Mouse (Mus musculus) thymus, postnatal 0 days (tissue): Measurements from ENCODE around the gene Ptprn2. TPM values are rescaled to one million over a fixed set of nuclear protein-coding genes. Genes with fewer than 3 reads are reported as not detected.
"Not testable (repeated sequence)": the region's sequence is repeated elsewhere in the genome, so short reads cannot be mapped to it uniquely, and the experiment has no call there.

Experiments
- DNase-seq: peaks from one replicate; pipeline ENCODE4 v3.0.0-alpha.2; 2015; ENCODE audit warnings: low spot score
- polyA plus RNA-seq: library from polyadenylated mRNA; unstranded; fragments of >200 nt; fragmentation: Nextera tagmentation; extraction: Ambion mirVana; gene quantifications from 2 replicates; pipeline ENCODE4 v1.2.1, GENCODE M21; 2015

Gene Ptprn2
- polyA plus RNA-seq, 1 experiment from 2014 or later, result 0.14 TPM

- DNase-seq, result not testable (repeated sequence)
Observed at GRCm38 (mm10) chr12:116513788-116514187, 28.3 kb downstream of the Ptprn2 start.

DNA sequence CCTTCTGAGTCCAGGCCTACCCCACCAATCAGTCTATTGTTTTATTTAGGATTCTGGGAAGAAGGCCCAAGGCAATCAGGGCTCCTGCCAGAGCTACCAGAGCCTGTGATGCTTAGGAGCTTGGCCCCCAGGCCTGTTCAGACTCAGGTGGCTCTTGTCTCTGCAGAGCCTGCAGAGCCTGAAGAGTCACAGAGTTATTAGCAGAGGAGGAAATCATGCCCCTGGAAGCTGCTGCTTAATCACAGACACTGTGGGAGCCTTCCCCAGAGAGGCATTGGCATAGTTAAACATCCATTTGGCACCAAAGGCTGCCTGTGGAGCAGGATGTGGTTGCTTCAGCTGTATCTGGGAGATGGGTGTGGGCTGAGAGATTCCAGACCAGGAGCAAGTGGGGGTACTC is 30.3 kb downstream of the Ptprn2 start:
- DNase-seq, result no peak

- DNase-seq, result no peak
Observed at GRCm38 (mm10) chr12:116528861-116529260, 43.3 kb downstream of the Ptprn2 start.

- no peak for DNase-seq
Observed at GRCm38 (mm10) chr12:116533281-116533680, 47.8 kb downstream of the Ptprn2 start.

GRCm38 (mm10) chr12:116539305-116539704 is 53.8 kb downstream of the Ptprn2 start:
- DNase-seq, result no peak

DNA sequence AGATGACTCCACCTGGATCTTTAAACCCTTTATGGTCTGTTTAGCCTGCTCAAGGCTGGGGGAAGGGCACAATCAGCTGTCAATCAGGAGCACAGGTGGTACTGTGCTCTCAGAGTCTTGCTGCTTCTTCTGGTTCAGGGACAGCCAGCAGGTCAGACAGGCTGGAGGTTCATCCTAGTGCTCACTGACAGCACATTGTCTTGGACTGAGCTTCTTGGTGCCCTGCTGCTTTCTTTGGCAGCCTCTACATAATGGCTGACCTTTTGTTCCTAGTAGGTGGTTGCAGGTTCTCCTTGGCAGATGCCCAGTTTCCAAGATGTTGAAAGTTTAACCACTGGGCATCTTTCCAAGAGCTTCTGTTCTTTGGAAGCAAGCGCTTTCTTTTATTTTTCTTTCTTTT is 55.1 kb downstream of the Ptprn2 start:
- no peak for DNase-seq

DNA sequence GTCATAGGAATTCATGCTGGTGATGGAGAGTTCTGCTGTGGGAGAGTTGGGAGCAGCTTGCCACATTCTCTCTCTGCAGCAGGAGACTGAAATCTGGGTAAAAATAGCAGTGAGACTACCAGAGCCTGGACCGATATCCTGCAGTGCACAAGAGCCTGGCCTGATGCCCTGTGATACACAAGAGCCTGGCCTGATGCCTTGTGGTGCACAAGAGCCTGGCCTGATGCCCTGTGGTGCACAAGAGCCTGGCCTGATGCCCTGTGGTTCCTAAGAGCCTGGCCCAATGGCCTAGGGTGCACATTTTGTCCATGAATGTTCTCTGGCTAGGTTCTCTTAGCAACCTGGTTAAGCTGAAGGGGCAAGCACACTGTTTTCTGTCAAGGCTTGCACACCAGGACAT is 64.5 kb downstream of the Ptprn2 start:
- no peak for DNase-seq

- DNase-seq, result no peak
Observed at GRCm38 (mm10) chr12:116551516-116551915, 66.0 kb downstream of the Ptprn2 start.

DNA sequence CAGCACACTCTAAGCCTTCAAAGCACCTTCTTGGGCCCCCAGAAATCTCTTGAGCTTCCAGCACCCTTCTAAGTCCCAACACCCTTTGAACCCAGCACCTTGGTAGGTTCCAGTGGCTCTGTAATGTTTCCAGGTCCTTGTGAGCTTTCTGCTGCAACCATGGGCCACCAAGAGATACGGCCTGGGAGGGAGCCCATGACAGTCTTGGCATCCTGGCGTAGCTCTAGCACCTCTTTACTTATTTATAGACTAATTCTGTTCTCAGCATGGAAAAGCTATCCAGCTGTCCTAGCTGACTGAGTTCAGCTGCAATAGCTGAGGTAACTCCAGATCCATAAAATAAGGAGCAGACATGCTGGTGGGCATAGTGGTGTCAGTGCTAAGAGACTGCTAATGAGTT is 66.8 kb downstream of the Ptprn2 start:
- DNase-seq, result no peak

DNA sequence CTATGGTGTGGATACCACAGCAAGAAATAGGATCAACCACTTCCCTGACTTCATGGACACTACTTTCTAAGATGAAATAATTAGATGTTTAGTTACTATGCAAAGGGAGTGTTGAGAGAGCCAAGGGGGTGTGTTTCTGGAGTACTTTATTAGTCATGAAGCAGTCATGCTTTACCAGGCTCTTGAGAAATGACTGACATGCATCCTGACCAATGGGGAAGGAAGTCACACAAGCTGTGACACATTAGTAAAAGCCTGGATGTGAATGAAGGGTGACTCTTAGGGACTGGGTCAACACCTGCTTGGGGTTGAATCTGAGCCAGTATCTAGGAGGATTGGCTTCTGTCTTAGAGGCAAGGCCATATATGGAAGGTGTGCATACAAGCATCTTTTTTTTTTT is 67.8 kb downstream of the Ptprn2 start:
- DNase-seq, result no peak

DNA sequence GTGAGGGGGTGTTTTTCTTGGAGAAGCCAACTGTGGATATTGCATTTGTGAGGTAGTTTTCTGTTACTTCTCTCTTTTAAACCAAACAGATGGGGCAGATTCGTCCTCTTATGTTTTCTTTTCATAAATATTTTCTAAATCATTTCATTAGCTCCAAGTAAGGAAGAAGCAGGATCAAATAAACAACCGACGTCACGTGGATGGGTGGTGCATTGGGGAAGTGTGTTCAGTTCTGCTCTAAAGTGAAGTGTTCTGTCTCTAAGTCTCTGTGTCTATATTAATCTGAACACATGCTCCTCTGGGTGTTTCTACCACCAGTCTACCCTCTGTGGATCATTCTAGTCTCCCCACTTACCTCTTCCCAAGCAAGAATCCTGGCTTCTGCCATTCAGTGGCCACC is 70.4 kb downstream of the Ptprn2 start:
- DNase-seq, result no peak

DNA sequence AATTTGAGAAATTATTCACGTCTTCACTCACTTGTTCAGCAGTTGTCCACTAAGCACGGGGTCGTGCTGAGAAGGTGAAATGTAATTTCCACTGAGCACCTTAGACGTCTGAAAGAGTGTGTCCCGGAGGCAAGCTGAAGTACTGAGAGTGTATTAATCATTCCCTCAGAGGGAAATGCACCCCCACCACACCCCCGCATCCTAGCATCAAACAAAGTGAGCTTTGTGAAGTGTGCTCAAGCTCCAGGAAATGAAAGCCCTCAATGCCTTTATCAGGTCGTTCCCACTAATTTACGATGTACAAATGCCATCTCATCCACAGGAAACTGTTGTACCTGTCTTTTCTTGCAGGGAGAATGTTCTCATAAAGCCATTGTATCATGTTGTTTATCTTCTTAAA is 78.9 kb downstream of the Ptprn2 start:
- DNase-seq, result no peak

DNA sequence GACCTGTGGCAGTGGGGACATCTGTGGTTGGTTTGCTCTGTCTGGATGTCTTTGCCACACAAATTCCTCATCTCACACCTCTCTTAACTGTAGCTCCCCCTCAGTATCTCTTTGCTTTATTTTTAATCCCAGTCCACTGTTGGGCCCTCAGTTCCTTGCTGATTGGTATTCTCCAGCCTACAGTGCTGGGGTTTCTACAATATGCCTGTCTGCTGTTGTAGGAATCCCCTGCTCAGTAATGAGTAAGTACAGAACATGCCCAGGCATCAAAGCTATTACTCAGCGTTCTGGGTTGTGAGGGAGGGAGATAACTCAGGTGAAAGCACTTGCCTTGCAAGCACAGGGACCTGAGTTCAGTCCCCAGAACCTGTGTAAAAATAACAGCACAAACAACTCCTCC is 81.2 kb downstream of the Ptprn2 start:
- no peak for DNase-seq

- no peak for DNase-seq
Observed at GRCm38 (mm10) chr12:116567170-116567569, 81.7 kb downstream of the Ptprn2 start.

- DNase-seq, result no peak
Observed at GRCm38 (mm10) chr12:116569568-116569967, 84.0 kb downstream of the Ptprn2 start.

GRCm38 (mm10) chr12:116574102-116574501 is 88.6 kb downstream of the Ptprn2 start:
- DNase-seq, result no peak

DNA sequence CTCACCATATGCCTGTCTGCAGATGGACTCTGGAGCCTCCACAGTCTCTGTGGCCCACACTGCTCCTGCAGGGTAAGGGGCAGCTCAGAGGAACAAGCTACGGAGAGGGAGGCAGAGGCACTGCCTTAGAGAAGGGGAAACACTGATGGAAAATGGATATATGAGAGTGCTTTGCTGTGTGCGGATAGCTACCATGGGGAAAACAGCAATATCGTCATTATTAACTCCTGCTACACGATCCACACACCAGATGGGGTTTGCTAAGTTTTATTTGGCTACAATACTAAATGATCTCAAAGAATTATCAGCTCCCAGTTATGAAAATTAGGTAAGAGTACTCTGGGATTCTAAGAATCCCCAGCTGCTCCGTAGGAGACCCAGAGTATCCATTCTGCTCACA is 89.2 kb downstream of the Ptprn2 start:
- no peak for DNase-seq

- not testable (repeated sequence) for DNase-seq
Observed at GRCm38 (mm10) chr12:116577917-116578316, 92.4 kb downstream of the Ptprn2 start.

GRCm38 (mm10) chr12:116580827-116581544 is 95.5 kb downstream of the Ptprn2 start:
- DNase-seq, result no peak

GRCm38 (mm10) chr12:116581864-116582263 is 96.3 kb downstream of the Ptprn2 start:
- no peak for DNase-seq

GRCm38 (mm10) chr12:116582829-116583228 is 97.3 kb downstream of the Ptprn2 start:
- no peak for DNase-seq

GRCm38 (mm10) chr12:116585001-116585400 is 99.5 kb downstream of the Ptprn2 start:
- DNase-seq, result no peak

GRCm38 (mm10) chr12:116586167-116586566 is 100.6 kb downstream of the Ptprn2 start:
- no peak for DNase-seq

DNA sequence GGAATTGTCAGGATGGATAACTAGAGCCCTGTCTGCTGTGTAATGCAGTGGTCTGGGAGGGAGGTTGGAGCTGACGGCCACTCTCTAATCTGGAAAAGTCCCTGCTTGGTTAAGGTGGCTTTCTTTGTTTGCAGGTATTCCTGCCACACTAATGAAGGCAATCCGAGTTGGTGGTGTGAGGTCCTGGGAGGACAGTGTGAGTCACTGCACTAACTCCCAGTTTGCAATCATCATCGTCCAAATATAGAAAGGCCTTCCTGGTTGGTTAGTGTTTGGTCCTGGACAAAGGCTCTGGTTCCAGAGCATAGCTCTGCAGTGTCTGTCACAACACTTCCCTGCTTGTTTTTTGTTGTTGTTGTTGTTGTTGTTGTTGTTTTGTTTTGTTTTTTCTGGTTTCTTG is 102.0 kb downstream of the Ptprn2 start:
- DNase-seq, result no peak
